Mouse (Mus musculus): ENCODE results near the gene Rad17. TPM values are rescaled to one million over a fixed set of nuclear protein-coding genes. Genes with fewer than 3 reads are reported as not detected.

Rad17 gene
- polyA plus RNA-seq, 1 experiment from 2014 or later: 20.6 TPM

DNA sequence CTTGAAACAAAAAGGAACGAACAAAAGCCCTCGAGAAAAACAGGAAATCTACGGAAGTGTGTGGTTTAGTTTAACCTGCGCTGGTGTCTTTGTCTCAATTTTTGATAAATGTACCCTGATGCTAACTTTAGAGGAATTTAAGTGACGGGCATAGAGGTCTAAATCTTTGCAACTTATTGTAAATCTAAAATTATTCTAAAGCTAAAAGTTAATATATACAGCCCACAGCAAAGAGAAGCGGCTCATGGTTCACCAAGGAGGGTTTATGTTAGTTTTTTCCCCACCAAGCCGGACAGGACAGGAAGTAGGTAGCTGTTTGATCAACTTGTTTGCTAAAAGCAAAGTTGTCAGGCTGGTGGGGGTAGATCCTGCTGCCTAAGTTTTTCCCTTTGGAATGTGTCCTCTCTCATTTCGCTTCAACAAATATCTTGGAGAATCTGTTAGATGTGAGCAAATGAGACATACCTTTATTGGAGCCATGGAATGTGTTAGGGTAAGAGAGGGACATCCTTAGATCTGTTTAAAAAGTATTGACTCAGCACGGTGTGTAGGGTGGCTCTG is 19.4 kb upstream of the Rad17 start:
- H3K9me3 ChIP-seq (ENCODE audit: control insufficient read depth, low read length): no peaks in the 10 kb centered on the region
- H3K27me3 ChIP-seq (ENCODE audit: control insufficient read depth, insufficient read depth, low read length): 0 out of 2 replicates have a peak, but pooled peaks cover 4% of the 10 kb centered on the region
- H3K9ac ChIP-seq (replicated peaks; ENCODE audit: low read length): peak overlapping the region; percentile 56; the same call in 1 of the 2 replicates
- no peaks in the 10 kb centered on the region for H3K4me1 ChIP-seq (ENCODE audit: control insufficient read depth, insufficient read depth, low read length)
- H3K27ac ChIP-seq (replicated peaks; ENCODE audit: low read depth, low read length): no peak overlapping the region
- WGBS: 65% methylated on average over 9 of the region's 9 CpGs
- peak overlapping the region; percentile 86 for H3K4me2 ChIP-seq (ENCODE audit: low read length)
- peak overlapping the region; percentile 42; the same call in 1 of the 2 replicates for H3K4me3 ChIP-seq (replicated peaks; ENCODE audit: low read depth, low read length)
- ATAC-seq (ENCODE audit: low FRiP score, low TSS enrichment) (no peak), DNase-seq (no peak)
- peaks cover 13% of the 10 kb centered on the region; the same call in 1 of the 2 replicates for H3K36me3 ChIP-seq (ENCODE audit: control insufficient read depth, insufficient read depth, low read length)

DNA sequence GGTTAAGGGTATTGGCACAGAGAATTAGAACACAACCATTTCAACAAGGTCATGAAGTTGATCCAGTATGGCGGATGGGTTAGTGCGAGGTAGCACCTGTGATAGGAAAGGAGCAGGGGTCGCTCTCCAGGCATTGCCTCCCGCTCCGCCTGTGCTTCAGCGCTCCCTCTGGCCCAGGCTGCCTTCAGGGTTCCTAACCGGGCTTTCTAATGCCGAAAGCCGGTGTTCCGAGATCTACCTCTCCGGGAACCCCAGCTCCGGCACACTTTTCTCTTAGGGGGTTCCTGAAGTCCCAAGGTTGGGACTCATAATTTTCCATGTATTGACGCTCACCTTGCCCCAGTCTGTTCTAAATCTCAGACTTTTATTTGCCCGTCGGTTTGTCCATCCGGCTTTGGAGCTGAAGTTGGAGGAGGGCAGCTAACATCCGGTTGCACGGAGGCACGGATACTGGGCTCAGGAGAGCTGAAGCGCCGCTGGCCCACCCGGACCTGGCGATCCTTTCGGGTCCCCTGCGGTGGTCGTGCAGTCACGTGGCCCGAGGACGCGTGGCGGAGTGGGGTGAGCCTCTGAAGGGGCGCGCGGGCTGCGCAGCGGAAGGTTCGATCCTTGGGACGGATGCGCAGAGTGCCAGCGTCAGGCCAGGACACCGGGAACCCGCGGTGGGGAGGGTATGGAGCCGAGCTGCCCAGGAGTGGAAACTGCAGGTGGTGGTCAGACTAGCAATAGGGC is 18.6 kb upstream of the Rad17 start, which contains the start of gene Ccdc125:
Gene Ccdc125, plus strand, starts transcription at position 427 of the 732 bp plus-strand sequence.
- Histone ChIP-seq H3K4me2 (ENCODE audit: low read length) (peak within 1 kb of the TSS; percentile 86), H3K4me1 (ENCODE audit: control insufficient read depth, insufficient read depth, low read length) (no peaks in the 10 kb centered on the region), H3K9me3 (ENCODE audit: control insufficient read depth, low read length) (no peaks in the 10 kb centered on the region), H3K27ac (replicated peaks; ENCODE audit: low read depth, low read length) (no peak within 1 kb of the TSS), H3K4me3 (replicated peaks; ENCODE audit: low read depth, low read length) (peak within 1 kb of the TSS; percentile 42), H3K36me3 (ENCODE audit: control insufficient read depth, insufficient read depth, low read length) (peaks cover 13% of the 10 kb centered on the region; the same call in 1 of the 2 replicates), H3K27me3 (ENCODE audit: control insufficient read depth, insufficient read depth, low read length) (0 out of 2 replicates have a peak, but pooled peaks cover 4% of the 10 kb centered on the region), H3K9ac (replicated peaks; ENCODE audit: low read length) (peak within 1 kb of the TSS; percentile 56)
- peak; percentile 46; the same call in 1 of the 2 replicates for ATAC-seq (ENCODE audit: low FRiP score, low TSS enrichment)
- under 1% methylated on average over 44 of the region's 44 CpGs for WGBS
- DNase-seq: peak; percentile 58

GRCm38 (mm10) chr13:100659864-100660456 is 9.1 kb upstream of the Rad17 start:
- H3K4me1 ChIP-seq (ENCODE audit: control insufficient read depth, insufficient read depth, low read length): no peaks in the 10 kb centered on the region
- no peak overlapping the region for H3K4me3 ChIP-seq (replicated peaks; ENCODE audit: low read depth, low read length)
- 53% methylated on average over 4 of the region's 4 CpGs for WGBS
- ATAC-seq (ENCODE audit: low FRiP score, low TSS enrichment) (no peak), DNase-seq (peak; percentile 86)
- peaks cover 12% of the 10 kb centered on the region; the same call in 1 of the 2 replicates for H3K36me3 ChIP-seq (ENCODE audit: control insufficient read depth, insufficient read depth, low read length)
- H3K27ac ChIP-seq (replicated peaks; ENCODE audit: low read depth, low read length): no peak overlapping the region
- no peak overlapping the region for H3K4me2 ChIP-seq (ENCODE audit: low read length)
- no peaks in the 10 kb centered on the region for H3K9me3 ChIP-seq (ENCODE audit: control insufficient read depth, low read length)
- H3K27me3 ChIP-seq (ENCODE audit: control insufficient read depth, insufficient read depth, low read length): no peaks in the 10 kb centered on the region
- no peak overlapping the region for H3K9ac ChIP-seq (replicated peaks; ENCODE audit: low read length)

- no peaks in the 10 kb centered on the region for H3K27me3 ChIP-seq (ENCODE audit: control insufficient read depth, insufficient read depth, low read length)
- no peak overlapping the region for H3K27ac ChIP-seq (replicated peaks; ENCODE audit: low read depth, low read length)
- WGBS: 97% methylated on average over 5 of the region's 5 CpGs
- H3K36me3 ChIP-seq (ENCODE audit: control insufficient read depth, insufficient read depth, low read length): peaks cover 12% of the 10 kb centered on the region; the same call in 1 of the 2 replicates
- ATAC-seq (ENCODE audit: low FRiP score, low TSS enrichment) (no peak), DNase-seq (no peak)
- H3K4me3 ChIP-seq (replicated peaks; ENCODE audit: low read depth, low read length): no peak overlapping the region
- no peaks in the 10 kb centered on the region for H3K4me1 ChIP-seq (ENCODE audit: control insufficient read depth, insufficient read depth, low read length)
- H3K4me2 ChIP-seq (ENCODE audit: low read length): no peak overlapping the region
- no peak overlapping the region for H3K9ac ChIP-seq (replicated peaks; ENCODE audit: low read length)
- no peaks in the 10 kb centered on the region for H3K9me3 ChIP-seq (ENCODE audit: control insufficient read depth, low read length)
These were observed 7.2 kb upstream of the Rad17 start for GRCm38 (mm10) chr13:100658091-100658490.

DNA sequence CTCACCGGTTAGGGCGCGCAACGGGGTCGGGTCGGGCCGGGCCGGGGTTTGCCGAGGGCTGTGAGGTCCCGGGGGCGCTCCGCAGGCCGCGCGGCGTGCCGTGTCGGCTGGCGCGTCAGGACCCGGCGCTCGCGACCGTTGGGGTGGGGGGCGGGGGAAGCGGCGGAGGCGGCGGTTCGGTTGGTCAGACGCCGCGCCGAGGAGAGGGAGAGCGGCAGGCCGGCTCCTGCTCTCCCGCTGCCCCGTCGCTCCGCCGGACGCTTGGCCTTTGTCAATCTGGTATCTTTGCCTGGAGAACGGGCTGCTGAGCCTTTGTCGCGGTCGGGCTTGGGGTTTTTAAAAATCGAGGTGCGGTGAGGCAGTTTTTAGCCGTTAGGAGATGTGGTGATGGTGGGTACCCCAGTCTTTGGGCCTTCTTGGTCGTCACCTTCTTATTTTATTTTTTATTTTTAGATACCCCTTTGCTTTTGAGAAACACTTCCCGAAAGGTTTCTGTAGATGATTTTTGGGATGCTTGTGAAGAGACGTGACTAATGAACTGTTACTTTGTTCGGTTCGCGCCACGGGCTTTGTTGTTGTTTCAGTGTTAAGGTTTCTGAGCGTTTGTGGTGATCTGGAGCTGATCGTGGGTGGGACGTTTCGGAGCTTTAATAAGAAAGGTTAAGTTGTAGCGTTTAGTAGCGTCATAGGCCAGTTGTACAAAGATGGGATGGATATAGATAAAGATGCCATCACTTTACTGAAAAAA is 762 bp upstream of the Rad17 start, which contains the start of gene Taf9:
Gene Taf9, plus strand, starts transcription at position 141 of the 748 bp plus-strand sequence.
- ATAC-seq (ENCODE audit: low FRiP score, low TSS enrichment) (no peak; the same call in 1 of the 2 replicates), DNase-seq (peak; percentile 3)
- Histone ChIP-seq H3K27me3 (ENCODE audit: control insufficient read depth, insufficient read depth, low read length) (no peaks in the 10 kb centered on the region), H3K4me1 (ENCODE audit: control insufficient read depth, insufficient read depth, low read length) (peaks cover 5% of the 10 kb centered on the region; the same call in 1 of the 2 replicates), H3K36me3 (ENCODE audit: control insufficient read depth, insufficient read depth, low read length) (peaks cover 15% of the 10 kb centered on the region), H3K4me2 (ENCODE audit: low read length) (peak within 1 kb of the TSS; percentile 67), H3K9ac (replicated peaks; ENCODE audit: low read length) (peak within 1 kb of the TSS; percentile 87), H3K9me3 (ENCODE audit: control insufficient read depth, low read length) (no peaks in the 10 kb centered on the region), H3K27ac (replicated peaks; ENCODE audit: low read depth, low read length) (peak within 1 kb of the TSS; percentile 98), H3K4me3 (replicated peaks; ENCODE audit: low read depth, low read length) (peak within 1 kb of the TSS; percentile 91)
- WGBS: 1% methylated on average over 61 of the region's 63 CpGs

- Histone ChIP-seq H3K4me2 (ENCODE audit: low read length) (no peak overlapping the region), H3K36me3 (ENCODE audit: control insufficient read depth, insufficient read depth, low read length) (peaks cover 42% of the 10 kb centered on the region), H3K9me3 (ENCODE audit: control insufficient read depth, low read length) (no peaks in the 10 kb centered on the region), H3K27me3 (ENCODE audit: control insufficient read depth, insufficient read depth, low read length) (no peaks in the 10 kb centered on the region), H3K9ac (replicated peaks; ENCODE audit: low read length) (no peak overlapping the region), H3K4me1 (ENCODE audit: control insufficient read depth, insufficient read depth, low read length) (peaks cover 5% of the 10 kb centered on the region; the same call in 1 of the 2 replicates), H3K27ac (replicated peaks; ENCODE audit: low read depth, low read length) (no peak overlapping the region), H3K4me3 (replicated peaks; ENCODE audit: low read depth, low read length) (no peak overlapping the region)
- no peak for DNase-seq
- no peak for ATAC-seq (ENCODE audit: low FRiP score, low TSS enrichment)
- WGBS: 95% methylated on average over 8 of the region's 8 CpGs
These were observed 2.6 kb downstream of the Rad17 start for GRCm38 (mm10) chr13:100648223-100648622.

DNA sequence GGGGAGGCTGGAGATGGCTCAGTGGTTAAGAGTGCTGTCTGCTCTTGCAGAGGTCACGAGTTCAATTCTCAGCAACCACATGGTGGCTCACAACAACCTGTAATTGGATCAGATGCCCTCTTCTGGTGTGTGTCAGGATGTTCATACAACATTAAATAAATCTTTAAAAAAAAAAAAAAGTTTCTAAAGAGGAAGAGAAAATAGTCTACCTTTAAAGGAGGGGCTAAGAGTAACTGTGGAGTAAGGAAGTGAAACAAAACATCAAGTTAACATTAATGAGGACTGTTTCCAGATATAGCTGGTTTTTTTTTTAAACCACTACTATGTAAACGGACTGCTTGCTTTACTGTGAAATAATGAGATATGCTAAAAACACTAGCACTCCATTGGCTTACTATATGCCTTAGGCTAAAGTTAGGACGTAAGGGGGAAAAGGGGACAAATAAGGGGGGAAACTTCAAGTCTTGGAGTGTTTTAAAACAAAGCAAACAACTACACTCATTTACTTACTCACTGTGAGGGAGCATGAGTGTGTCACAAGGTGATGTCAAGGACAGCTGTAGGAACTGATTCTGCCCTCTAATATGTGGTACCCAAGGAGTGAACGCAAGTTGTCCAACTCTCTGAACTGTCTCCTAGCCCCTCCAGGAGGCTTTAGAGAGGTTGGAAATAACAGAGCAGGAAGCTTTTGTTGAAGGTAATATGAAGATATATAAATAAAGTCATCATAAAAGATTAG is 8.2 kb downstream of the Rad17 start:
- ATAC-seq (ENCODE audit: low FRiP score, low TSS enrichment) (no peak), DNase-seq (no peak)
- Histone ChIP-seq H3K36me3 (ENCODE audit: control insufficient read depth, insufficient read depth, low read length) (peaks cover 85% of the 10 kb centered on the region), H3K27ac (replicated peaks; ENCODE audit: low read depth, low read length) (no peak overlapping the region), H3K9me3 (ENCODE audit: control insufficient read depth, low read length) (no peaks in the 10 kb centered on the region), H3K4me1 (ENCODE audit: control insufficient read depth, insufficient read depth, low read length) (no peaks in the 10 kb centered on the region), H3K4me2 (ENCODE audit: low read length) (no peak overlapping the region), H3K4me3 (replicated peaks; ENCODE audit: low read depth, low read length) (no peak overlapping the region), H3K9ac (replicated peaks; ENCODE audit: low read length) (no peak overlapping the region), H3K27me3 (ENCODE audit: control insufficient read depth, insufficient read depth, low read length) (no peaks in the 10 kb centered on the region)
- WGBS: 94% methylated on average over 4 of the region's 4 CpGs
